ENCODE assay signal across 8 mouse cellular contexts in genomic region chr7:84272206-84272818, GRCm38 (mm10).
DNase-seq lines count a peak whose midpoint lies in the region; ATAC-seq and TF ChIP-seq lines count a peak whose summit lies in the region.

No protein-coding gene starts in this region.

- H3K4me2 ChIP-seq in hindbrain, embryonic 11.5 days (replicated peaks; ENCODE audit: low read depth, low read length) = no peak overlapping the region
- no peak overlapping the region for H3K4me2 ChIP-seq in lung, postnatal 0 days (replicated peaks; ENCODE audit: low read depth, low read length)

- peak; percentile 72 for ATAC-seq in hindbrain, embryonic 11.5 days (ENCODE audit: low FRiP score)
- ATAC-seq in lung, postnatal 0 days = peak; percentile 97

- H3K9me3 ChIP-seq in hindbrain, embryonic 11.5 days (ENCODE audit: control insufficient read depth, low read length) = no peaks in the 10 kb centered on the region
- no peaks in the 10 kb centered on the region for H3K9me3 ChIP-seq in lung, postnatal 0 days (ENCODE audit: low read length)

- H3K36me3 ChIP-seq in hindbrain, embryonic 11.5 days (ENCODE audit: control insufficient read depth, insufficient read depth, low read length) = peaks cover 3% of the 10 kb centered on the region; the same call in 1 of the 2 replicates
- no peaks in the 10 kb centered on the region for H3K36me3 ChIP-seq in lung, postnatal 0 days (ENCODE audit: insufficient read depth, low read length)

- H3K4me1 ChIP-seq in hindbrain, embryonic 11.5 days (replicated peaks; ENCODE audit: control insufficient read depth, insufficient read depth, low read length) = no peaks in the 10 kb centered on the region
- peaks cover 6% of the 10 kb centered on the region; the same call in 1 of the 2 replicates for H3K4me1 ChIP-seq in lung, postnatal 0 days (ENCODE audit: insufficient read depth, low read depth, low read length)

- H3K9ac ChIP-seq in hindbrain, embryonic 11.5 days (ENCODE audit: low read depth, low read length) = no peak overlapping the region
- H3K9ac ChIP-seq in lung, postnatal 0 days (replicated peaks; ENCODE audit: low read depth) = no peak overlapping the region

- peak; percentile 97 for TF ChIP-seq CTCF in lung, postnatal 0 days (IDR thresholded peaks at IDR 0.05)

- WGBS in hindbrain, embryonic 11.5 days = 26% methylated on average over 7 of the region's 7 CpGs
- 12% methylated on average over 7 of the region's 7 CpGs for WGBS in lung, postnatal 0 days

- TF ChIP-seq EP300 in lung, postnatal 0 days (IDR thresholded peaks at IDR 0.05) = peak; percentile 54; the same call in 1 of the 2 replicates

- H3K4me3 ChIP-seq in hindbrain, embryonic 11.5 days (ENCODE audit: low read depth, low read length) = no peak overlapping the region
- H3K4me3 ChIP-seq in lung, postnatal 0 days (ENCODE audit: low read depth, low read length) = no peak overlapping the region

- H3K27me3 ChIP-seq in hindbrain, embryonic 11.5 days (ENCODE audit: control insufficient read depth, insufficient read depth, low read length) = no peaks in the 10 kb centered on the region
- H3K27me3 ChIP-seq in lung, postnatal 0 days (replicated peaks; ENCODE audit: insufficient read depth, low read length) = no peaks in the 10 kb centered on the region

- DNase-seq in MEL-GATA-1-ER (ENCODE audit: extremely low read depth, low read depth) = peak; percentile 10
- peak; percentile 82 for DNase-seq in cerebellum, adult 9-10 months
- DNase-seq in frontal cortex, postnatal 10 days (ENCODE audit: low spot score in 2 of 2) = peak; percentile 53 to 71
- peak; percentile 77 for DNase-seq in hindbrain, embryonic 11.5 days (ENCODE audit: low spot score)
- DNase-seq in layer of hippocampus, adult 9-11 months = peak; percentile 82
- peak; percentile 98 for DNase-seq in lung, postnatal 0 days (ENCODE audit: low spot score)
- peak; percentile 64 for DNase-seq in ovary, postnatal 14 days (ENCODE audit: low spot score)
- peak; percentile 68 to 80 for DNase-seq in thymus, postnatal 10 days (ENCODE audit: low spot score in 2 of 2)

- H3K27ac ChIP-seq in hindbrain, embryonic 11.5 days (ENCODE audit: low read depth, low read length) = no peak overlapping the region
- no peak overlapping the region for H3K27ac ChIP-seq in lung, postnatal 0 days (ENCODE audit: low read length)

Comparison
In these comparisons a context has a peak if more than half of its experiments do, and no peak if none do; other contexts are left out.
1. DNase-seq: peak in every context shown above with its lines; median percentile 98 in lung, postnatal 0 days; 82 in cerebellum, adult 9-10 months; 82 in layer of hippocampus, adult 9-11 months; 77 in hindbrain, embryonic 11.5 days; 74 in thymus, postnatal 10 days; 64 in ovary, postnatal 14 days; 62 in frontal cortex, postnatal 10 days; 10 in MEL-GATA-1-ER.